Mouse (Mus musculus): ENCODE results near the gene Hipk4.

Gene Hipk4

GRCm38 (mm10) chr7:27569580-27570224, 46.6 kb downstream of the Hipk4 start:
- in situ Hi-C loops (cut with MboI; ENCODE audit: low pct_unique_long_range_greater_than_20kb in 1 of 2, low sequenced_read_pairs in 2 of 2, unreplicated experiment in 1 of 2) = no loop called here

- in situ Hi-C loops (cut with MboI; ENCODE audit: low pct_unique_long_range_greater_than_20kb in 1 of 2, low sequenced_read_pairs in 2 of 2, unreplicated experiment in 1 of 2) = no loop called here
Measured at GRCm38 (mm10) chr7:27572133-27572532, 49.1 kb downstream of the Hipk4 start.

GRCm38 (mm10) chr7:27574124-27574880, 51.2 kb downstream of the Hipk4 start:
- in situ Hi-C loops (cut with MboI; ENCODE audit: low pct_unique_long_range_greater_than_20kb in 1 of 2, low sequenced_read_pairs in 2 of 2, unreplicated experiment in 1 of 2) = no loop called here

GRCm38 (mm10) chr7:27576914-27577313, 53.8 kb downstream of the Hipk4 start:
- in situ Hi-C loops (cut with MboI; ENCODE audit: low pct_unique_long_range_greater_than_20kb in 1 of 2, low sequenced_read_pairs in 2 of 2, unreplicated experiment in 1 of 2) = no loop called here

- in situ Hi-C loops (cut with MboI; ENCODE audit: low pct_unique_long_range_greater_than_20kb in 1 of 2, low sequenced_read_pairs in 2 of 2, unreplicated experiment in 1 of 2) = no loop called here
Measured at GRCm38 (mm10) chr7:27577589-27577988, 54.5 kb downstream of the Hipk4 start.

- in situ Hi-C loops (cut with MboI; ENCODE audit: low pct_unique_long_range_greater_than_20kb in 1 of 2, low sequenced_read_pairs in 2 of 2, unreplicated experiment in 1 of 2) = no loop called here
Measured at GRCm38 (mm10) chr7:27578465-27578864, 55.4 kb downstream of the Hipk4 start.

- in situ Hi-C loops (cut with MboI; ENCODE audit: low pct_unique_long_range_greater_than_20kb in 1 of 2, low sequenced_read_pairs in 2 of 2, unreplicated experiment in 1 of 2) = no loop called here
Measured at GRCm38 (mm10) chr7:27580380-27581174, 57.5 kb downstream of the Hipk4 start.

Data from mouse embryonic stem cell (cell line).